18 mouse cellular contexts compared by ENCODE assay signal in genomic region chr1:175442025-175442424, GRCm38 (mm10). TPM values are rescaled to one million over a fixed set of nuclear protein-coding genes. Genes with fewer than 3 reads are reported as not detected.
DNase-seq lines count a peak whose midpoint lies in the region; TF ChIP-seq lines count a peak whose summit lies in the region.
"Had no signal": no experiment of that assay in that cellular context is flagged by ENCODE, and none has a peak within 500 bp of the region (broad histone marks: within the 10 kb centered on the region; RNA-seq: fewer than 3 reads in every experiment).

No protein-coding gene starts in this region.

- peak overlapping the region; percentile 78 for H3K27ac ChIP-seq in layer of hippocampus, adult 2 months
- H3K27ac ChIP-seq: embryonic facial prominence, embryonic 10.5 days; hindbrain, embryonic 12.5 days; limb, embryonic 12.5 days; liver, embryonic 13.5 days; midbrain, embryonic 15.5 days had no signal

- DNase-seq in adrenal gland, adult 8-10 months = peak; percentile 18
- DNase-seq in adrenal gland, postnatal 10 days = no peak
- peak in 1 of 2 experiments; percentile 76 for DNase-seq in layer of hippocampus, adult 2 months (ENCODE audit: low spot score in 2 of 2)
- no peak for DNase-seq in layer of hippocampus, adult 8-10 months (ENCODE audit: low spot score in 2 of 2)
- DNase-seq in frontal cortex, postnatal 10 days (ENCODE audit: low spot score in 2 of 2) = peak; percentile 20 to 27
- DNase-seq in left cerebral cortex, postnatal 36 days (ENCODE audit: low spot score in 2 of 2) = peak; percentile 50 to 55
- DNase-seq in urinary bladder, adult 2 months (ENCODE audit: low spot score) = no peak
- no peak for DNase-seq in spleen, postnatal 10 days (ENCODE audit: low spot score in 2 of 2)
- DNase-seq: cerebellum, postnatal 14 days; gastrocnemius, postnatal 25 days; kidney, postnatal 4 days; liver, embryonic 13.5 days had no signal

- no peak overlapping the region for H3K4me3 ChIP-seq in layer of hippocampus, adult 2 months
- H3K4me3 ChIP-seq: embryonic facial prominence, embryonic 10.5 days; hindbrain, embryonic 12.5 days; limb, embryonic 12.5 days; liver, embryonic 13.5 days; midbrain, embryonic 15.5 days had no signal

- TF ChIP-seq CTCF in layer of hippocampus, adult 2 months (conservative IDR thresholded peaks at IDR 0.05) = no peak

- intact Hi-C loops in left cerebral cortex, postnatal 36 days (cut with DNase I) = no loop called here

RNA-seq across cellular contexts. Expression of gene Rgs7, which starts 50.3 kb away (rescaled TPM):
- 10 to 100 TPM in 3 of 4 experiments, 1 to 10 TPM in 1; 6.8 to 13.3 (median 11.3) TPM for total RNA-seq in adrenal gland, adult 8-10 months (2022)
- 10 to 100 TPM; 20.2 to 21.7 TPM for total RNA-seq in adrenal gland, postnatal 10 days (2021)
- total RNA-seq in layer of hippocampus, adult 2 months (2021) = 10 to 100 TPM; 81.1 to 81.6 TPM
- 10 to 100 TPM; 74.8 to 84.7 (median 78.1) TPM for total RNA-seq in layer of hippocampus, adult 8-10 months (2022)
- total RNA-seq in left cerebral cortex, postnatal 36 days (2021) = 100 to 1,000 TPM; 108 to 120 TPM
- polyA plus RNA-seq in urinary bladder, adult 2 months (2012; rRNA removed) = 0.72 and 0.84 TPM in 2 replicates
- total RNA-seq: megakaryocyte, adult 5-6 weeks had no signal
- polyA plus RNA-seq: inflammation-experienced regulatory T-cells, adult 6 months had no signal

Comparison
In these comparisons a context has a peak if more than half of its experiments do, and no peak if none do; other contexts are left out.
1. DNase-seq: peak in adrenal gland, adult 8-10 months (single experiment), frontal cortex, postnatal 10 days (2 of 2) and left cerebral cortex, postnatal 36 days (2 of 2); none in adrenal gland, postnatal 10 days (single experiment), layer of hippocampus, adult 8-10 months (0 of 2), urinary bladder, adult 2 months (single experiment) and spleen, postnatal 10 days (0 of 2).